Mouse (Mus musculus): ENCODE results near the gene Zpbp2. TPM values are rescaled to one million over a fixed set of nuclear protein-coding genes. Genes with fewer than 3 reads are reported as not detected.

The Zpbp2 gene
- polyA plus RNA-seq, 1 experiment from 2014 or later, result 0.17 TPM

DNA sequence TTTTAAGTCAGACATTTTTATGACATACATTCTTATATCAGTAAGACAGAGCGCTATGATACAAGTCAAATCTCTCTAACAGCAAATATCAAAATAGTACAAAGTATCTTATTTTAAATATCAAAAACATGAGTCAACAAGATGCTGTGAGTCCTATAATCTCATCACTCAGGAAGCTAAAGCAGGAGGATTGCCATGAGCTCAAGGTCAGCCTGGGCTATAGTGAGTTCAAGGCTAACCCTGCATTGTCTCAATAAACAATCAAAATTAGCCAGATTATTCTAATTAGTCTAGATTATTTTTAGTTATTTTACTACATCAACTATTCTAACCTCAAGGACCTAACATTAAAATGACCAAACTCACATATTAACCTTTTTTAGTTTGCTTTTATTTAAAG is 7.5 kb upstream of the Zpbp2 start:
- Histone ChIP-seq H3K4me1 (peaks cover 9% of the 10 kb centered on the region), H3K36me3 (no peaks in the 10 kb centered on the region), H3K27ac (no peak overlapping the region), H3K27me3 (peaks cover 67% of the 10 kb centered on the region), H3K9me3 (replicated peaks) (no peaks in the 10 kb centered on the region), H3K4me3 (no peak overlapping the region), H3K9ac (no peak overlapping the region), H3K4me2 (replicated peaks) (no peak overlapping the region)
- no peak for ATAC-seq (ENCODE audit: low FRiP score)
- 81% methylated on average over 1 of the region's 1 CpGs for WGBS

DNA sequence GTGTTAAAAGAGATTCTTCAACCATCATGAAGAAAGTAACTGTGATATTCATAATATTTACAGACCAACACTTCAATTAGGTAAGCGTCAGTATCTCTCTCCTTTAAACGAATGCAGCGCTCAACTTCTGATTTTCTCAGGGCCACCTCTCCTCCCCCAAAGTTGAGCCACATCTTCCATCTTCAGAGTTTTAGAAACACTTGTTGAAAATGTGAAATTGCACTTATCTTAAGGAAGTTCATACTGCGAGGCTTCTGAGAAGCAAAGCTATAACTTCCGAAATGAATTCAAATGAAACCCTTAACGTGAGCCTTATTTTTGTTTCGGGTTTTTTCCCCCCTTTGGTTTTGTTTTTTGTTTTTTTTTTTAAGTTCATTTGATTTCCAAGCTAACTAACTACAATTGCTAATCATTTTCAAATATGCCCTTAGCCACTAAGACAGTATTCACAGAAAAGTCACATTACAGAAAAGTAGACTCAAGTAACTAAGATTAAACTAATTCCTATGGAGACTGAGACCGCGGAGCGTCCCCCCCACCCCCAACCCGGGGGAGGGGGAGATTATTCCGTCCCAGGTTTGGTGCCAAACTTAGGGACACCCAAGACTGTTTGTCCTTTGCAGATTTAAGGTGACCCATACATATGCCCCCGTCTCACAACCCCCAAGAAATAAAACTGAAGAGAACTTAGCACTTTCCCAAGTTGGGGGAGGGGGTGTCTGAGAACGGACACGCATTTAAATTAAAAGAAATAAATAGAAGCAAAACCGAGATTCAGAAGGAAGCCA is 5.8 kb upstream of the Zpbp2 start:
- peak overlapping the region; percentile 59 for H3K9ac ChIP-seq
- peak overlapping the region; percentile 45 for H3K4me3 ChIP-seq
- WGBS, result 4% methylated on average over 16 of the region's 16 CpGs
- no peak overlapping the region for H3K27ac ChIP-seq
- H3K4me1 ChIP-seq, result peaks cover 9% of the 10 kb centered on the region
- H3K27me3 ChIP-seq, result peaks cover 83% of the 10 kb centered on the region
- no peaks in the 10 kb centered on the region for H3K36me3 ChIP-seq
- no peaks in the 10 kb centered on the region for H3K9me3 ChIP-seq (replicated peaks)
- H3K4me2 ChIP-seq (replicated peaks), result peak overlapping the region; percentile 79
- ATAC-seq (ENCODE audit: low FRiP score), result no peak

DNA sequence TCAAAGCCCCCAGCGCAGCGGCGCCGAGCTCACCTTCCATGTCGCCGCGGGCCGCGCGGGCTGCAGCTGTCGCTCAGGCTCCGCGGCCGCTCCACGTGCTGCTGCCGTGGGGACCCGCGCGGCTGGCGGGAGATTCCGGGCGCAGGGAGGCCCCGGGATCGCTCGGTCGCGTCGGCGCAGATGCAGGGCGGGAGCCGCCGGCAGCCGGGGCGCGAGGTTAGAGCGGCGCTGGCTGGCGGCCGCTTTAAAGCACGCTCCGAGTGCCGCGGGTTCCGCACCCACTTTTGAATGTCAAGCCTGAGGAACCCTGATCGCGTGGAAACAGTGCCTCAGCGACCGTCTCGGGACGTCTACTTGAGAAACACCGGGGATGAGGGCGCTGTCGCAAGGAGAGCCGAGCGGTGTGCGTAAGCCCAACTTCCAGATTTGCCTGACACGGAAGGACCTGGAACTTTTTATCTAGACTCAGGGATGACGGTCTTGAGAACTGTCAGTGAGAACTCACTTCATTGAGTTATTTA is 5.1 kb upstream of the Zpbp2 start, which contains the start of gene Ikzf3:
Gene Ikzf3, minus strand, starts transcription at position 321 of the 521 bp plus-strand sequence.
- Histone ChIP-seq H3K36me3 (no peaks in the 10 kb centered on the region), H3K4me2 (replicated peaks) (peak within 1 kb of the TSS; percentile 79), H3K27ac (no peak within 1 kb of the TSS), H3K9ac (peak within 1 kb of the TSS; percentile 59), H3K9me3 (replicated peaks) (no peaks in the 10 kb centered on the region), H3K27me3 (peaks cover 87% of the 10 kb centered on the region), H3K4me3 (peak within 1 kb of the TSS; percentile 45), H3K4me1 (peaks cover 9% of the 10 kb centered on the region)
- ATAC-seq (ENCODE audit: low FRiP score), result no peak
- 2% methylated on average over 58 of the region's 58 CpGs for WGBS

DNA sequence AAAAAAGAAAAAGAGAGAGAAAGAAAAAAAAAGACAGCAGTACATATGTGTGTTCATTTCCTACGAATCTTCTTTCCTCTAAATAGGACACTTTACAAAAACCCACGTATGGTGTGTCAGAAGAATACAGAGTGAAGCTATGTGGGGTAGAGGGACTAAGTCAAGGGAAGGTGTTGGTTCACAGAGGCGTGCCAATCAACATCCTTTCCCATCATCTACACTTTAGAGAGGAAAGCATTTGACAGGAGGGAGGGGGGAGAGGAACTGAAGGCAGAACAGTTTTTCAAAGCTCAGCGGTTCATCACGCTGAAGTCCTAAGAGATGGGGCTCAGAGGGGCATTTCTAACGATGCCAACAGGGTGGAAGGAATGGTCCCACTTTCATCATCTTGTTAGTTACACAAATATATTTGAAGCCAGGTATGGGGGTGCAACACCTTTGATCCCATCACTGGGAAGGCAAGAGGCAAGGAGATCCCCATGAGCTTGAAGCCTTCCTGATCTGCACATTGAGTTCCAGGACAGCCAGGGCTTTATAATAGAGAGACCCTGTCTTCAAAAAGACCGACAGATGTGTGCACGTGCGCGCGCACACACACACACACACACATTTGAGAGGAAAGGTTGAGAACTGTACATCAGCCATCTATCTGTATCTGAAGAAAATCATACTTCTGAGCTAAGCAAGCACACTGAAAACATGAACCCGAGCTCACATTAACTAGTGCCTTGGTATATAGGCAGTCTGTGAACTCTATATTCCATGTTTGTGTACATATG is 4.2 kb upstream of the Zpbp2 start:
- Histone ChIP-seq H3K9ac (no peak overlapping the region), H3K36me3 (no peaks in the 10 kb centered on the region), H3K4me3 (no peak overlapping the region), H3K4me1 (peaks cover 9% of the 10 kb centered on the region), H3K27ac (no peak overlapping the region), H3K4me2 (replicated peaks) (no peak overlapping the region), H3K9me3 (replicated peaks) (no peaks in the 10 kb centered on the region), H3K27me3 (peaks cover 80% of the 10 kb centered on the region)
- no peak for ATAC-seq (ENCODE audit: low FRiP score)
- WGBS, result 41% methylated on average over 12 of the region's 12 CpGs

DNA sequence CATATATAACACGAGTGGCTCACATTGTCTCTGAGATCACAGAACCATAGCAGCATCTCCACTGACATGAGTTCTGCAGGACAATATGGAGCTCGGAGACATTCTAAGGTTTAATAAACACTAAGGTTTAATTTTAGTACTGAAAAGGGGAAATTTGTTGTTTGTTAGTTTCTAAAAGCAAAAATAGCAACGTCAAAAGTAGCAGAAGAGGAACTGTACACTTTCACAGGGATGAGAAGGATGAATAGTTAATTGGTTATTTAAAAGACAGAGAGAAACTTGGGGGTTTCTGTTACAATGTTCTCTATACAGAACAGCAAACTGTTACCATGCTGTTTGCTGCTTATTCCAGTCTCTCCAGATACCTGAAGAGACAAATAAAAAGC is 3.6 kb upstream of the Zpbp2 start:
- Histone ChIP-seq H3K27ac (no peak overlapping the region), H3K9me3 (replicated peaks) (no peaks in the 10 kb centered on the region), H3K36me3 (no peaks in the 10 kb centered on the region), H3K27me3 (peaks cover 74% of the 10 kb centered on the region), H3K4me3 (no peak overlapping the region), H3K9ac (no peak overlapping the region), H3K4me2 (replicated peaks) (no peak overlapping the region), H3K4me1 (peaks cover 9% of the 10 kb centered on the region)
- 62% methylated on average over 3 of the region's 3 CpGs for WGBS
- ATAC-seq (ENCODE audit: low FRiP score), result no peak

GRCm38 (mm10) chr11:98549363-98549762 is 1.5 kb upstream of the Zpbp2 start:
- Histone ChIP-seq H3K27me3 (peaks cover 58% of the 10 kb centered on the region), H3K4me1 (peaks cover 9% of the 10 kb centered on the region), H3K4me2 (replicated peaks) (no peak overlapping the region), H3K36me3 (no peaks in the 10 kb centered on the region), H3K4me3 (no peak overlapping the region), H3K9ac (no peak overlapping the region), H3K9me3 (replicated peaks) (no peaks in the 10 kb centered on the region), H3K27ac (no peak overlapping the region)
- no peak for ATAC-seq (ENCODE audit: low FRiP score)
- WGBS, result 70% methylated on average over 4 of the region's 4 CpGs

- ATAC-seq (ENCODE audit: low FRiP score), result no peak
- peak overlapping the region; percentile 71; the same call in 1 of the 2 replicates for H3K9ac ChIP-seq
- H3K36me3 ChIP-seq, result no peaks in the 10 kb centered on the region
- peak overlapping the region; percentile 71 for H3K4me3 ChIP-seq
- WGBS, result 20% methylated on average over 20 of the region's 20 CpGs
- peaks cover 50% of the 10 kb centered on the region for H3K27me3 ChIP-seq
- no peak overlapping the region for H3K27ac ChIP-seq
- peaks cover 6% of the 10 kb centered on the region for H3K4me1 ChIP-seq
- H3K9me3 ChIP-seq (replicated peaks), result no peaks in the 10 kb centered on the region
- H3K4me2 ChIP-seq (replicated peaks), result peak overlapping the region; percentile 65
Observed at GRCm38 (mm10) chr11:98550311-98550974, 454 bp upstream of the Zpbp2 start.

- no peak overlapping the region for H3K9ac ChIP-seq
- H3K4me2 ChIP-seq (replicated peaks), result no peak overlapping the region
- no peaks in the 10 kb centered on the region for H3K36me3 ChIP-seq
- 90% methylated on average over 4 of the region's 4 CpGs for WGBS
- H3K9me3 ChIP-seq (replicated peaks), result no peaks in the 10 kb centered on the region
- ATAC-seq (ENCODE audit: low FRiP score), result no peak
- H3K4me3 ChIP-seq, result no peak overlapping the region
- no peak overlapping the region for H3K27ac ChIP-seq
- H3K4me1 ChIP-seq, result no peaks in the 10 kb centered on the region
- H3K27me3 ChIP-seq, result peaks cover 15% of the 10 kb centered on the region
Observed at GRCm38 (mm10) chr11:98553966-98554365, 3.1 kb downstream of the Zpbp2 start.

- Histone ChIP-seq H3K4me2 (replicated peaks) (no peak overlapping the region), H3K27me3 (peaks cover 3% of the 10 kb centered on the region), H3K4me3 (no peak overlapping the region), H3K9ac (no peak overlapping the region), H3K27ac (no peak overlapping the region), H3K9me3 (replicated peaks) (no peaks in the 10 kb centered on the region), H3K4me1 (no peaks in the 10 kb centered on the region), H3K36me3 (no peaks in the 10 kb centered on the region)
- 67% methylated on average over 12 of the region's 12 CpGs for WGBS
- no peak for ATAC-seq (ENCODE audit: low FRiP score)
Observed at GRCm38 (mm10) chr11:98555124-98555700, 4.3 kb downstream of the Zpbp2 start.

- Histone ChIP-seq H3K4me2 (replicated peaks) (no peak overlapping the region), H3K9me3 (replicated peaks) (no peaks in the 10 kb centered on the region), H3K9ac (no peak overlapping the region), H3K4me3 (no peak overlapping the region), H3K4me1 (no peaks in the 10 kb centered on the region; the same call in 1 of the 2 replicates), H3K27ac (no peak overlapping the region), H3K36me3 (no peaks in the 10 kb centered on the region), H3K27me3 (no peaks in the 10 kb centered on the region)
- no peak for ATAC-seq (ENCODE audit: low FRiP score)
- WGBS, result 39% methylated on average over 7 of the region's 7 CpGs
Observed at GRCm38 (mm10) chr11:98560942-98561341, 10.0 kb downstream of the Zpbp2 start.

DNA sequence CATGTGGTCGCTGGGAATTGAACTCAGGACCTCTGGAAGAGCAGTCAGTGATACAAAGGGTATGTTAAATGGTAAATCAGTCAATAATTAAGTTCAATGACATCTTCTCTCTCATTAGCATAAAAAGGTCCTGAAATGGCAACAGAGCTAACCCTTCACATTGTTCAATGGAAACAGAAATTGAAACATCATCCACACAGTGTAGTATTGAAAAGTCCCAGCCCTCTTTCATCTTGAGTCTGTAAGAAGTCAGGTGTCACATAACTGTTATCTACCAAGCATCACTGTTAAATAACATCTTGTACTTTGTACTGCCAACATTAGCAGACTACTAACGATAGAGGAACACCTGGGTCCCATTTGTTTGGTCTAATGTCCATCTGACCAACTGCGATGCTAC is 12.1 kb downstream of the Zpbp2 start:
- whole genome bisulfite sequencing, result 81% methylated on average over 3 of the region's 3 CpGs
- Histone ChIP-seq H3K4me2 (replicated peaks) (no peak overlapping the region), H3K36me3 (no peaks in the 10 kb centered on the region), H3K9ac (no peak overlapping the region), H3K9me3 (replicated peaks) (no peaks in the 10 kb centered on the region), H3K27me3 (no peaks in the 10 kb centered on the region), H3K4me3 (no peak overlapping the region), H3K4me1 (no peaks in the 10 kb centered on the region; the same call in 1 of the 2 replicates), H3K27ac (no peak overlapping the region)
- no peak for ATAC-seq (ENCODE audit: low FRiP score)

Data from hindbrain, embryonic 12.5 days (tissue).